Mouse (Mus musculus): ENCODE measurements at regions not wholly inside any gene's neighbourhood (a gene's known extent, or its start where the extent isn't known, plus 50 kb on each side); places are given as distances from the start of the nearest gene placed in this dataset.

DNA sequence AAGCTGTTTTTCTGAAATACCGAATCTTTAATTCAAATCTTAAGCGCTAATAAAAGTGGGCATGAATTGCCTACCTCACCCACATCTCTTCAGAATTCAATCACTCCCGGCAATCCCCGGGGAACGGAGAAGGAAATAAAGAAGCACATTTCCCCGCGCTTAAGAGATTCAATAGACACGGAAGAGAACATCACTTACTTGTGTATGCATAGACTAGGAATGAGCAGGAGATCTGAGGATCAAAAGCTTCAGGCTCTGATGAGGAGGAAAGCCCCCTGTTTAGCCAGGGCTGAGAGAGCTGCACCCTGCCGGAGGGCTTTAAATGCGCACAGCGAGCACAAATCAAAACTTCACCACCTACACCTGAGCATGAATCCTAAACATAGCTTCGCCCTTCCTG, 72.0 kb upstream of the Arglu1 start:
- DNase-seq (ENCODE audit: low spot score): no peak

DNA sequence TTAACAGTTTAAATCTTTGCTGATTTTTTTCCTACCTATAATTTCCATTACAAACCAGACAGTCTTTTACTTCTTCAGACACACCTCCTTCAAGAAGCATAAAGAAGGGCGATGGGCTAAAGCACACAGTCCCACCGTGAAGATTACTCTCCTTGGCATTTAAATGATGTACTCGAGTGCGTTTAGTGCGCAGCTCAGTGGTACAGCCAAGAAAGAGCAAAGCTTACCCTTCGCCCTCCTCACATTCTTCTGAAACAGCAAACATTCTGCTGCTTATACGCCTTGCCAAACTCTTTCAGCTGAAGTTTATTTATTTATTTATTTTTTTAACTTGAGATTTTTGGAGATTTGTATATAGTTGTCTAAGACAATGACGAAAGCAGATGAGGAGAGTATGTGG, 68.0 kb upstream of the Arglu1 start:
- DNase-seq (ENCODE audit: low spot score): no peak

DNA sequence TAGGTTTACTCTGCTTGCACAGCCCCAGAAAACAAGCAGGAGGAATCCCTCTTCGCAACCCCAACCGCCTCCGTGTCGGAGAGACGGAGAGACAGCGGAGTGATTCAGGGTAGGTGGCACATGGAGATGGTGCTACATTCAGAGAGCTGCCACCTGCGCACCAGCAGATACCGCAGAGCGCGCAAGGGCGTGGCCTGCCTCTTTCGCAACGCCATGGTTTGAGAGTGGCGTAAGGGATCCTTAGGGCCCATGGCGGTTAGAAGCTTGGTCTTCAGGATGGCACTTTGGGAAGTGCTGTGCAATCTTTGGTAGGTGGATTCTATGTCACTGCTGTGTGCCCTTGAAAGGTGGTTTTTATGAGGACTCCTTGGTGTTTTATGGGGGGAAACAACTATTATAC, 60.9 kb upstream of the Arglu1 start:
- DNase-seq (ENCODE audit: low spot score): no peak

DNA sequence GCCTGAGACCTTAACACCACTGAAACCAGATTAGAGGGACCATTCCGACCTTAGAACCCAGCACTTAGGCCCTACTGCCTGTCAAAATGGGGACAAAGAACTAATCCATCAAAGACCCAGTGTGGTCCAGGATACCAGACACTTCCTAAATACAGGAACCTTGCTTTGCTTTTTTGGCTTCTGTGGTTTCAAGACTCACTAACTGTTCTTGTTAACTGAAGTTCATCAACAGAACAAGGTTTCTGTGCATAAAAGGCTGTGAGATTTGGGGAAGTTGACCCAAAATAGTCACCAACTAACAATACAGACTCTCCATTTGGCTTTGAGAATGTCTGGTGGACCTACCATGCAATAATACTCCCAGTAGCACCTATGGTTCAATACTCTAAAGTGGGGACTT, 56.4 kb upstream of the Arglu1 start:
- DNase-seq (ENCODE audit: low spot score): no peak

DNA sequence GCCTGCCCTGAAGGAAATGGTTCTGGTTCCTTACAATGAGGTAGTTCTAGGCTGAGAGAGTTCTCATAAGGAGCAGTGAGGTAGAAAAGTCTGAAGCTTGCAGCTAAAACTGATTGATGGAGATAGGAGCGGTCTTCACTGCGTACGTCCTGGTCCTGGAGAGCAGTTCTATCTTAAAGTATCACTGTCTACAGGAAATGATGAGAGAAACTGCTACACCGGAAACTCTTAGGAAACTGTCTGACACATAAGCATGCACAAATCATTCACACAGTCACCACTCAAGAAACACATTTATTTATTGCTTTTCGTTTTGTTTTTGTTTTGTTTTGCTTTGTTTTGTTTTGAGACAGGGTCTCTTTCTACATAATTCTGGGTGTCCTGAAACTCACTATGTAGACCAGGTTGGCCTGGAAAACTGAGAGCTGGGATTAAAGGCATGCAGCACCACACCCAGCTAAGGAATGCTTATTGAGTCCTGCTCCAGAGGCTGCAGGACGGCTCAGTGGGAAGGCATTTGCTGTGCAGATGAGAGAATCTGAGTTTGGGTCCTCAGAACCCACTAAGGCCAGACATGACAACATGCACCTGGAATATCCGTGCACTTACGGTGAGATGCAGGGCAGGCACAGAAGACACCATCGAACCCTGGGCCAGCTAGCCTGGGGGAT, 55.4 kb upstream of the Arglu1 start:
- no peak for DNase-seq (ENCODE audit: low spot score)
